ENCODE assay signal across 8 mouse cellular contexts in genomic region chr2:28792931-28793610, GRCm38 (mm10). TPM values are rescaled to one million over a fixed set of nuclear protein-coding genes. Genes with fewer than 3 reads are reported as not detected.
DNase-seq lines count a peak whose midpoint lies in the region; ATAC-seq and TF ChIP-seq lines count a peak whose summit lies in the region.

No protein-coding gene starts in this region.

- no peaks in the 10 kb centered on the region for H3K9me3 ChIP-seq in forebrain, embryonic 13.5 days (replicated peaks)
- H3K9me3 ChIP-seq in hindbrain, embryonic 15.5 days, result no peaks in the 10 kb centered on the region
- no peaks in the 10 kb centered on the region for H3K9me3 ChIP-seq in neural tube, embryonic 14.5 days (ENCODE audit: control insufficient read depth, low read length)

- H3K79me2 ChIP-seq in liver, adult 2 months (ENCODE audit: control insufficient read depth, insufficient read depth, low read length), result no peaks in the 10 kb centered on the region

- H3K36me3 ChIP-seq in forebrain, embryonic 13.5 days (ENCODE audit: poor library complexity, severe bottlenecking), result no peaks in the 10 kb centered on the region
- H3K36me3 ChIP-seq in hindbrain, embryonic 15.5 days, result no peaks in the 10 kb centered on the region
- H3K36me3 ChIP-seq in liver, adult 2 months (ENCODE audit: control insufficient read depth, insufficient read depth, low read length), result no peaks in the 10 kb centered on the region
- no peaks in the 10 kb centered on the region for H3K36me3 ChIP-seq in neural tube, embryonic 14.5 days (ENCODE audit: control insufficient read depth, insufficient read depth, low read length)

- no peak for TF ChIP-seq CTCF in liver, adult 2 months (IDR thresholded peaks at IDR 0.05; ENCODE audit: low read depth, low read length)

- 25% methylated on average over 5 of the region's 6 CpGs for WGBS in forebrain, embryonic 13.5 days
- WGBS in hindbrain, embryonic 15.5 days, result 19% methylated on average over 6 of the region's 6 CpGs
- 26% methylated on average over 6 of the region's 6 CpGs for WGBS in liver, adult 2 months
- WGBS in neural tube, embryonic 14.5 days, result 23% methylated on average over 5 of the region's 6 CpGs

- H3K4me3 ChIP-seq in forebrain, embryonic 13.5 days, result no peak overlapping the region
- H3K4me3 ChIP-seq in hindbrain, embryonic 15.5 days, result 0 out of 2 replicates have a peak overlapping the region, but pooled peaks have one; percentile 8
- no peak overlapping the region for H3K4me3 ChIP-seq in liver, adult 2 months (ENCODE audit: insufficient read depth, low read depth, low read length)
- no peak overlapping the region for H3K4me3 ChIP-seq in neural tube, embryonic 14.5 days (ENCODE audit: low read depth, low read length)

- no peak for TF ChIP-seq POLR2A in liver, adult 2 months (IDR thresholded peaks at IDR 0.05; ENCODE audit: extremely low read depth, insufficient read depth, low read length)

- H3K27me3 ChIP-seq in forebrain, embryonic 13.5 days, result peaks cover 74% of the 10 kb centered on the region
- 0 out of 2 replicates have a peak, but pooled peaks cover 6% of the 10 kb centered on the region for H3K27me3 ChIP-seq in hindbrain, embryonic 15.5 days
- H3K27me3 ChIP-seq in liver, adult 2 months (ENCODE audit: control insufficient read depth, insufficient read depth, low read length), result no peaks in the 10 kb centered on the region
- H3K27me3 ChIP-seq in neural tube, embryonic 14.5 days (ENCODE audit: control insufficient read depth, insufficient read depth, low read length), result no peaks in the 10 kb centered on the region

- H3K4me1 ChIP-seq in forebrain, embryonic 13.5 days, result peaks cover 28% of the 10 kb centered on the region
- peaks cover 23% of the 10 kb centered on the region for H3K4me1 ChIP-seq in hindbrain, embryonic 15.5 days (replicated peaks)
- H3K4me1 ChIP-seq in liver, adult 2 months (ENCODE audit: control insufficient read depth, insufficient read depth, low read length), result no peaks in the 10 kb centered on the region
- H3K4me1 ChIP-seq in neural tube, embryonic 14.5 days (ENCODE audit: control insufficient read depth, insufficient read depth, low read length), result peaks cover 19% of the 10 kb centered on the region

- H3K9ac ChIP-seq in forebrain, embryonic 13.5 days, result no peak overlapping the region
- H3K9ac ChIP-seq in hindbrain, embryonic 15.5 days, result no peak overlapping the region
- H3K9ac ChIP-seq in liver, adult 2 months (ENCODE audit: low read depth, low read length), result no peak overlapping the region
- no peak overlapping the region for H3K9ac ChIP-seq in neural tube, embryonic 14.5 days (replicated peaks; ENCODE audit: low read depth, low read length)

- peak; percentile 42 for DNase-seq in adrenal gland, postnatal 10 days
- DNase-seq in adrenal gland, postnatal 4 days (ENCODE audit: low spot score in 2 of 2), result no peak
- peak; percentile 86 for DNase-seq in MN1 (ENCODE audit: low spot score)
- peak; percentile 33 for DNase-seq in liver, adult 2 months (ENCODE audit: extremely low read depth, low read depth, low spot score)

- H3K27ac ChIP-seq in forebrain, embryonic 13.5 days, result no peak overlapping the region
- H3K27ac ChIP-seq in hindbrain, embryonic 15.5 days (replicated peaks), result 0 out of 2 replicates have a peak overlapping the region, but pooled peaks have one; percentile 34
- no peak overlapping the region for H3K27ac ChIP-seq in liver, adult 2 months (replicated peaks; ENCODE audit: insufficient read depth, low read depth, low read length)
- no peak overlapping the region for H3K27ac ChIP-seq in neural tube, embryonic 14.5 days (ENCODE audit: low read depth, low read length)

- peak overlapping the region; percentile 30 for H3K4me2 ChIP-seq in forebrain, embryonic 13.5 days
- peak overlapping the region; percentile 50 for H3K4me2 ChIP-seq in hindbrain, embryonic 15.5 days
- peak overlapping the region; percentile 30; the same call in 1 of the 2 replicates for H3K4me2 ChIP-seq in neural tube, embryonic 14.5 days (ENCODE audit: low read depth, low read length)

- no peak for ATAC-seq in forebrain, embryonic 13.5 days
- ATAC-seq in hindbrain, embryonic 15.5 days (ENCODE audit: low FRiP score, low read depth), result peak; percentile 68
- no peak for ATAC-seq in neural tube, embryonic 14.5 days (ENCODE audit: low read depth)
- no peak for ATAC-seq in erythroblast, adult 5-6 weeks (replicated peaks; ENCODE audit: low FRiP score, poor library complexity, severe bottlenecking)

RNA-seq across cellular contexts. Expression of gene Gtf3c4, which starts 47.1 kb away (rescaled TPM):
- 10 to 100 TPM; 27.9 to 30.4 TPM for total RNA-seq in adrenal gland, postnatal 10 days (2021)
- 10 to 100 TPM; 43.0 to 44.1 TPM for total RNA-seq in adrenal gland, postnatal 4 days (2021)
- 16.6 and 18.7 TPM in 2 replicates for polyA plus RNA-seq in forebrain, embryonic 13.5 days (2015; fragmentation: Nextera tagmentation; extraction: Ambion mirVana)
- 19.9 and 20.4 TPM in 2 replicates for polyA plus RNA-seq in hindbrain, embryonic 15.5 days (2015; fragmentation: Nextera tagmentation; extraction: Ambion mirVana)
- total RNA-seq in liver, adult 2 months (2014; rRNA removed), result 11.0 and 11.4 TPM in 2 replicates
- 4.6 and 5.0 TPM in 2 replicates for polyA plus RNA-seq in liver, adult 2 months (2012; rRNA removed)
- 32.0 and 33.7 TPM in 2 replicates for polyA plus RNA-seq in neural tube, embryonic 14.5 days (2014; fragmentation: Nextera tagmentation; extraction: Ambion mirVana)
- total RNA-seq in erythroblast, adult 5-6 weeks (2015; ENCODE audit: low replicate concordance), result 5.4 and 5.8 TPM in 2 replicates
- 5.1 and 5.4 TPM in 2 replicates for total RNA-seq in erythroblast, adult 5-6 weeks (2017; ENCODE audit: low replicate concordance)

RNA-seq across cellular contexts. Expression of gene Ddx31, which starts 47.1 kb away (rescaled TPM):
- 1 to 10 TPM; 7.3 to 7.8 TPM for total RNA-seq in adrenal gland, postnatal 10 days (2021)
- total RNA-seq in adrenal gland, postnatal 4 days (2021), result 10 to 100 TPM in 1 of 2 experiments, 1 to 10 TPM in 1; 9.4 to 10.8 TPM
- polyA plus RNA-seq in forebrain, embryonic 13.5 days (2015; fragmentation: Nextera tagmentation; extraction: Ambion mirVana), result 15.1 and 15.4 TPM in 2 replicates
- 12.4 and 17.3 TPM in 2 replicates for polyA plus RNA-seq in hindbrain, embryonic 15.5 days (2015; fragmentation: Nextera tagmentation; extraction: Ambion mirVana)
- 3.9 and 4.2 TPM in 2 replicates for total RNA-seq in liver, adult 2 months (2014; rRNA removed)
- polyA plus RNA-seq in liver, adult 2 months (2012; rRNA removed), result 1.9 and 2.5 TPM in 2 replicates
- 11.2 and 11.5 TPM in 2 replicates for polyA plus RNA-seq in neural tube, embryonic 14.5 days (2014; fragmentation: Nextera tagmentation; extraction: Ambion mirVana)
- 1.5 and 5.0 TPM in 2 replicates for total RNA-seq in erythroblast, adult 5-6 weeks (2015; ENCODE audit: low replicate concordance)
- total RNA-seq in erythroblast, adult 5-6 weeks (2017; ENCODE audit: low replicate concordance), result 0.98 and 2.0 TPM in 2 replicates

Comparison
In these comparisons a context has a peak if more than half of its experiments do, and no peak if none do; other contexts are left out.
1. DNase-seq: peak in adrenal gland, postnatal 10 days (single experiment), MN1 (single experiment) and liver, adult 2 months (single experiment); none in adrenal gland, postnatal 4 days (0 of 2).
2. Peak in every context shown above with its lines, with median percentiles within 50 percentile points of each other: H3K4me2 ChIP-seq.